Mouse (Mus musculus) hindbrain, embryonic 16.5 days (tissue): Measurements from ENCODE around the gene Zfp420. TPM values are rescaled to one million over a fixed set of nuclear protein-coding genes. Genes with fewer than 3 reads are reported as not detected.
A peak's percentile ranks its signal among the peaks of the same experiment; 100 is the strongest.
"Not testable (repeated sequence)": the region's sequence is repeated elsewhere in the genome, so short reads cannot be mapped to it uniquely, and the experiment has no call there.

Experiments
- ATAC-seq: fragments of 200-750 bp; cut with Nextera tagmentation; 2 replicates; pipeline ENCODE4 v1.8.0; 2017; ENCODE audit warnings: moderate TSS enrichment, moderate library complexity
- H3K27ac ChIP-seq: fragments of 300-500 bp; sonication (generic); 2 replicates; pipeline ENCODE4 v1.5.1; 2014; ENCODE audit warnings: low read depth, mild to moderate bottlenecking, control low read depth, low read length, moderate library complexity
- H3K27me3 ChIP-seq: fragments of 300-500 bp; sonication (generic); replicated peaks from 2 replicates; pipeline ENCODE4 v1.6.1; 2014; ENCODE audit warnings: low read length; ENCODE audit not compliant: control insufficient read depth, insufficient read depth
- H3K36me3 ChIP-seq: fragments of 300-500 bp; sonication (generic); 2 replicates; pipeline ENCODE4 v1.6.1; 2014; ENCODE audit warnings: mild to moderate bottlenecking, low read length, moderate library complexity, mixed read lengths; ENCODE audit not compliant: control insufficient read depth, insufficient read depth
- H3K4me1 ChIP-seq: fragments of 300-500 bp; sonication (generic); 2 replicates; pipeline ENCODE4 v1.6.1; 2014; ENCODE audit warnings: low read depth, low read length; ENCODE audit not compliant: control insufficient read depth, insufficient read depth
- H3K4me2 ChIP-seq: fragments of 300-500 bp; sonication (generic); 2 replicates; pipeline ENCODE4 v1.6.1; 2014; ENCODE audit warnings: mild to moderate bottlenecking, low read length, control low read depth, moderate library complexity
- H3K4me3 ChIP-seq: fragments of 300-500 bp; sonication (generic); 2 replicates; pipeline ENCODE4 v1.5.1; 2014; ENCODE audit warnings: mild to moderate bottlenecking, low read length, control low read depth, moderate library complexity
- H3K9ac ChIP-seq: fragments of 300-500 bp; sonication (generic); 2 replicates; pipeline ENCODE4 v1.6.1; 2014; ENCODE audit warnings: low read depth, mild to moderate bottlenecking, control low read depth, low read length, moderate library complexity
- H3K9me3 ChIP-seq: fragments of 300-500 bp; sonication (generic); 2 replicates; pipeline ENCODE4 v1.6.1; 2014; ENCODE audit warnings: mild to moderate bottlenecking, low read length, moderate library complexity; ENCODE audit not compliant: control insufficient read depth
- WGBS: fragments of 180-500 bp; shearing (Covaris S2); extraction: QIAGEN DNeasy Blood & Tissue Kit; methylation state at CpG from one replicate; pipeline ENCODE4 v1.1.7; 2014; 5-methylcytosine and 5-hydroxymethylcytosine counted together
- polyA plus RNA-seq: library from polyadenylated mRNA; unstranded; fragments of >200 nt; fragmentation: Nextera tagmentation; extraction: Ambion mirVana; gene quantifications from 2 replicates; pipeline ENCODE4 v1.2.1, GENCODE M21; 2015

The Zfp420 gene
- polyA plus RNA-seq, 1 experiment from 2014 or later: 20.9 TPM

DNA sequence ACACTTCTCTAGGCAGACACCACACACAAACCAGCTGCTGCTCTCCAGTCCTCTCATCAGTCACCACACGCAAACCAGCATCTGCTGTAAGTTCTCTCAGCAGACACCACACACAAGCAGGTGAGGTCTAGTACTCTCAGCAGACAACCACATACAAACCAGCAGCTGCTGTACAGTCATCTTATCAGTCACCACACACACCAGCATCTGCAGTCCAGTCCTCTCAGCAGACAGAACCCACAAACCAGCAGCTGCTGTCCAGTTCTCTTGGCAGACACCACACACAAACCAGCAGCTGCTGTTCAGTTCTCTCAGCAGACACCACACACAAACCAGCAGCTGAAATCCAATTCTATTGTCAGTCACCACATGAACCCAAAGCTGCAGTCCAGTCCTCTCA lies 23.0 kb upstream of the Zfp420 start:
- Histone ChIP-seq H3K4me2 (no peak overlapping the region), H3K9me3 (no peaks in the 10 kb centered on the region), H3K4me3 (no peak overlapping the region), H3K9ac (no peak overlapping the region), H3K27me3 (no peaks in the 10 kb centered on the region), H3K36me3 (peaks cover 12% of the 10 kb centered on the region), H3K4me1 (no peaks in the 10 kb centered on the region), H3K27ac (no peak overlapping the region)
- 86% methylated on average over 1 of the region's 1 CpGs for WGBS
- no peak for ATAC-seq

DNA sequence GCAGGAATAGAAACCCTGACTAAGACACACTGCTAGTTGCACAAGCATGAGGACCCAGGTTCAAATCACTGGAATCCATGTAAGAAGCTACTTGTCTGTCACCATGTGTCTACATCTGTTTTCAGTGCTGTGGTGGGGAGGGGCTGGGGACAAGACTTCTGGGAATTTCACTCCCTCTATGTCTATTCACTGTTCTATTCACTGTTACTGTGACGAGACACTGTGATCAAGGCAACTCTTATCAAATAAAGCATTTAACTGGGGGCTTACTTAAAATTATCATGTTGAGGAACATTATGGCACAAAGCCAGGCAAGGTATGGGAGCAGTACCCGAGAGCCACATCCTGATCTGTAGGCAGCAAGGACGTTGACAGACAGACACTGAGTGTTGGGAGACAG lies 20.5 kb upstream of the Zfp420 start:
- Histone ChIP-seq H3K27ac (no peak overlapping the region), H3K9ac (no peak overlapping the region), H3K36me3 (peaks cover 14% of the 10 kb centered on the region), H3K4me1 (no peaks in the 10 kb centered on the region), H3K4me3 (no peak overlapping the region), H3K9me3 (no peaks in the 10 kb centered on the region), H3K4me2 (no peak overlapping the region), H3K27me3 (no peaks in the 10 kb centered on the region)
- 88% methylated on average over 3 of the region's 3 CpGs for WGBS
- ATAC-seq: no peak

DNA sequence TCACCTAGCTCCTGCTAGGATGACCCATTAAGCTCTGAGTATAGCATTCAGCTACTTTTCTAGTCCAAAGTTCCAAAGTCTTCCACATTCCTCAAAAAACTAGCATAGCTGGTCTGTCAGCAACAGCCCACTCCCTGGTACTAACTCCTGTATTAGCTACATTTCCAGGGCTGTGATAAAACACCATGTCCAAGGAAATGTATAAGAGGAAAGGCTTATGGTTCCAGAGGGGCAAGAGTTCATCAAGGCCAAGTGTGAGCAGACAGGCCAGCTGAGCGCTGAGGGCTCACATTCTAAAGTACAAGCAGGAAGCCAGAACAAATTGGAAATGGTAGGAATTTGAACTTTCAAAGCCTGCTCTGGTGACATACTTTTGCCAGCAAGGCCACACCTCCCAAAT lies 17.7 kb upstream of the Zfp420 start:
- no peak overlapping the region for H3K27ac ChIP-seq
- H3K9ac ChIP-seq: no peak overlapping the region
- WGBS: 97% methylated on average over 1 of the region's 1 CpGs
- no peak overlapping the region for H3K4me3 ChIP-seq
- ATAC-seq: no peak
- H3K4me2 ChIP-seq: no peak overlapping the region
- peaks cover 26% of the 10 kb centered on the region for H3K36me3 ChIP-seq
- no peaks in the 10 kb centered on the region for H3K4me1 ChIP-seq
- H3K27me3 ChIP-seq: no peaks in the 10 kb centered on the region
- H3K9me3 ChIP-seq: no peaks in the 10 kb centered on the region

DNA sequence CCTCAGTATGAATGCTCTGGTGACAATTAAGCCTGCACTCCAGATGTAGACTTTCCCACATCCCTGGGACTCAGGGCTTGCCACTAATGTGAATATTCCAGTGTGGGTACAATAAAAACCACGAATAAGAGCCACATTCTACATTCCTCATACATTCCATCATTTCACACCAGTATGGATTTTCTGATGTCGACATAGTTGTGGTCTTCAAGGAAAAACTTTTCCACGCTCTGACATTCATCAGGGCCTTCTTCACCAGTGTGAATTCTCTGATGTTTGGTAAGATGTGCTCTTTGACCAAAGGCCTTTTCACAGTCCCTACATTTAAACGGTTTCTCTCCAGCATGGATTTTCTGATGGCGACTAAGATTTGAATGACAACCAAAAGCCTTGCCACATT lies 15.2 kb upstream of the Zfp420 start:
- ATAC-seq: no peak
- H3K27ac ChIP-seq: no peak overlapping the region

DNA sequence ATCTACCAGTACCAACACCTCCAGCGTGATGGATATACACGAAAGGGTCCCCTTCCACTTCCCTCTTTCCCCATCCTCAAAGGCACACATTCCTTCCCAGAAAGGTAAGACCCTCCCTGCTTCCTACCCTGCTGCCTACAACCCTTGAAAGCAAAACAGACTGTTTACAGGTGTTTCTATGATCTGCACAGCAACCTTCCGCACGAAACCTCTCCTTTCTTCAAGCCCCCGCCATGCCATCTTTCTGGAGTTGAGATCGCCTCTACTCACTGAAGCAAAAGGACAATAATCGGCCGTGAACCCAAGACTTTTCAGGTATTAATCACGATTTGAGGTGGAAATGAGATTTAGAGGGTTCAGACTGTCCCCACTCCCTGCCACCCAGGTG lies 7.0 kb upstream of the Zfp420 start:
- Histone ChIP-seq H3K27me3 (no peaks in the 10 kb centered on the region), H3K9ac (peak overlapping the region; percentile 80), H3K27ac (peak overlapping the region; percentile 82; the same call in 1 of the 2 replicates), H3K9me3 (no peaks in the 10 kb centered on the region), H3K4me1 (peaks cover 5% of the 10 kb centered on the region), H3K4me2 (peak overlapping the region; percentile 81), H3K36me3 (no peaks in the 10 kb centered on the region; the same call in 1 of the 2 replicates), H3K4me3 (peak overlapping the region; percentile 73)
- ATAC-seq: peak; percentile 10; the same call in 1 of the 2 replicates
- WGBS: 54% methylated on average over 9 of the region's 9 CpGs

More for the DNA sequence above, 15.2 kb upstream of the Zfp420 start:
- no peaks in the 10 kb centered on the region for H3K4me1 ChIP-seq
- WGBS: 92% methylated on average over 5 of the region's 5 CpGs
- peaks cover 22% of the 10 kb centered on the region for H3K36me3 ChIP-seq
- no peak overlapping the region for H3K9ac ChIP-seq
- H3K27me3 ChIP-seq: no peaks in the 10 kb centered on the region
- H3K4me2 ChIP-seq: no peak overlapping the region
- no peaks in the 10 kb centered on the region for H3K9me3 ChIP-seq
- H3K4me3 ChIP-seq: no peak overlapping the region

DNA sequence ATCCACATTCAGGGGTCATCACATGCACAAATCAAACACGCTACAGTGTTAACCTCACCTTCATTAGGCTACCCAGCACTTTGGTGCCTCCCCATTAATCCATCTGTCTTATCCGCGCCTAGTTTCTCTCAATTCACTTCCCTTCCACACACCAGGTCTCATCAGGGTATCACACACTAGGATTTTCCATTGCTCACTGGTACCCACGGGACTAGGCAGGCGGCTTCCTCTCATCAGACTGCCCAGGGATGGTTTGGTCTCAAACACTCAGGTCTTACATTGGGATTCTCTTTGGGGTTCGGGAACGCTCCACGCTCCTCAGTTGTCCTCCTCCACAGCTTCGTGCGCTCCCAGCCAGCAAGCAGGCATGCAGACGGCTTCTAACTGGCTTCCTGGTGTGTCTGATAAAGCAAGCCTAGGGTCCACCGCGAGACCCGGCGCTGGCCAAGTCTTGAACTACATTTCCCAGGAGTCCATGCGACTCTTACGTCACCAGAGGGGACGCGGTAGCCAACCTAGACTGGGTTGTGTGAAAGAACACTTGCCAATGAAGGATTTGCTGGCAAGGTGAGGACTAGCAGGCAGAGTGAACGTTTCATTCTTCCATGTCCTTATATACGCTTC lies 6.4 kb upstream of the Zfp420 start, which contains the start of gene Zfp940:
Gene Zfp940, minus strand, starts transcription at position 451 of the 624 bp plus-strand sequence.
- no peaks in the 10 kb centered on the region for H3K27me3 ChIP-seq
- 2% methylated on average over 21 of the region's 21 CpGs for WGBS
- peaks cover 5% of the 10 kb centered on the region for H3K4me1 ChIP-seq
- H3K27ac ChIP-seq: peak within 1 kb of the TSS; percentile 82
- H3K9me3 ChIP-seq: peaks cover 1% of the 10 kb centered on the region; the same call in 1 of the 2 replicates
- ATAC-seq: peak; percentile 99
- H3K4me2 ChIP-seq: peak within 1 kb of the TSS; percentile 81
- H3K36me3 ChIP-seq: no peaks in the 10 kb centered on the region; the same call in 1 of the 2 replicates
- H3K9ac ChIP-seq: peak within 1 kb of the TSS; percentile 80
- H3K4me3 ChIP-seq: peak within 1 kb of the TSS; percentile 73

DNA sequence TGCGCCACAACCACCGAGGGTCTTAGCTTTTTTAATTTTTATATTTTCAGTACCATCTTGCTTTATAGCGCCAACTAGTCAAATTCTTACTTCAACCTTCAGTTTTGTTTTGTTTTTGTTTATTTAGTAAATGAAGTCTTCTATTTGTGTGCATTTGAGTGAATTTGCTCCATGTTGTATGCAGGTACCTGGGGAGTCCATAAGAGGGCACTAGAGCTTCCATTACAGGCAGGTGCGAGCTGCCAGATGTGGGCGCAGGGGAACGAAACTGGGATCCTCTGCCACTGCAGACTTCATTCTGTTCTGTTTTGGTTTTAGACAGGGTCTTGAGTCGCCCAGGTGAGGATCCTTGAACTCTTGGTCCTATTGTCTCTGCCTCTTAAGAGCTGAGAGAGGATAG lies 1.9 kb downstream of the Zfp420 start:
- Histone ChIP-seq H3K27me3 (no peaks in the 10 kb centered on the region), H3K4me3 (no peak overlapping the region), H3K4me2 (no peak overlapping the region), H3K36me3 (0 out of 2 replicates have a peak, but pooled peaks cover 3% of the 10 kb centered on the region), H3K27ac (no peak overlapping the region), H3K9ac (no peak overlapping the region), H3K4me1 (peaks cover 6% of the 10 kb centered on the region), H3K9me3 (peaks cover 2% of the 10 kb centered on the region; the same call in 1 of the 2 replicates)
- WGBS: 89% methylated on average over 7 of the region's 7 CpGs
- no peak for ATAC-seq

DNA sequence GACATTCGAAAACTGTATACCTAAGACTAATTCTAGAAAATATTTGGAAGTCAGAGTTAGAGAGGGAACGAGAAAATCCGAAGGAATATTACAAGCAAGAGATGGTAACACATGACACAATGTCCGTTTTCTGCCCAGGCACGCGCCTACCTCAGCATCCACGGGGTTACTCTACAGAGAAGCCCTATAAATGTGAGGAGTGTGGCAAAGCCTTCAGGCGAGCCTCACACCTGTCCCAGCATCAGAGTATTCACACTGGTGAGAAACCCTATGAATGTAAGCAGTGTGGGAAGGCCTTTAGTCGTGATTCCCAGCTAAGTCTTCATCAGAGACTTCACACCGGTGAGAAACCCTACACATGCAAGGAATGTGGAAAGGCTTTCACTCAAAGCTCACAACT lies 14.5 kb downstream of the Zfp420 start:
- Histone ChIP-seq H3K36me3 (peaks cover 45% of the 10 kb centered on the region), H3K4me3 (no peak overlapping the region), H3K27ac (no peak overlapping the region), H3K9me3 (peaks cover 37% of the 10 kb centered on the region), H3K4me2 (no peak overlapping the region), H3K27me3 (no peaks in the 10 kb centered on the region), H3K9ac (no peak overlapping the region), H3K4me1 (no peaks in the 10 kb centered on the region)
- ATAC-seq: no peak
- 92% methylated on average over 10 of the region's 10 CpGs for WGBS

DNA sequence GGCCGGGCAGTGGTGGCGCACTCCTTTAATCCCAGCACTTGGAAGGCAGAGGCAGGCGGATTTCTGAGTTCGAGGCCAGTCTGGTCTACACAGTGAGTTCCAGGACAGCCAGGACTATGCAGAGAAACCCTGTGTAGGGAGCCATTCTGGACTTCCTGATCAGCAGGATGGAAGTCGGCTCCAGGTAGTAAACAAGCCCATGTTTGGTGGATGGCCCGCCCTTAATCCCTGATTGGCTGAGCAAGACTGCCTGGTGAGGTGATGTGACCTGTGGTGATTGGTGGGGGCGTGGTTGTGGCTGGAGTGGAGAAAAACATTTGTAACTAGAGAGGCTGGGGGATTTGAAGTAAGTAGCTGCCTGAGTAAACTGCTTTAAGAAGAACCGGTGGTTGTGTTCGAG lies 17.8 kb downstream of the Zfp420 start:
- not testable (repeated sequence) for ATAC-seq, H3K27ac ChIP-seq, H3K4me2 ChIP-seq, H3K27me3 ChIP-seq, H3K4me1 ChIP-seq, H3K4me3 ChIP-seq, H3K9ac ChIP-seq
- WGBS: 95% methylated on average over 9 of the region's 9 CpGs
- peaks cover 45% of the 10 kb centered on the region for H3K36me3 ChIP-seq
- H3K9me3 ChIP-seq: peaks cover 27% of the 10 kb centered on the region
